Mouse (Mus musculus) liver, adult 2 months (tissue): Measurements from ENCODE around the gene Cuta.

ENCODE experiments used
- CTCF ChIP-seq: fragments of 200-500 bp; IDR thresholded peaks from 2 replicates; pipeline ENCODE4 v1.5.1; 2011; ENCODE audit warnings: low read depth, low read length, control low read depth
- POLR2A ChIP-seq: fragments of 200-500 bp; IDR thresholded peaks from 2 replicates; pipeline ENCODE4 v1.6.1; 2011; ENCODE audit warnings: low read length, control low read depth; ENCODE audit not compliant: insufficient read depth; ENCODE audit errors: extremely low read depth

GRCm38 (mm10) chr17:26918343-26918742 is 21.0 kb downstream of the Cuta start:
- TF ChIP-seq CTCF (no peak), POLR2A (no peak)
